8 mouse cellular contexts compared by ENCODE assay signal in genomic region chr15:78842371-78843163, GRCm38 (mm10). TPM values are rescaled to one million over a fixed set of nuclear protein-coding genes. Genes with fewer than 3 reads are reported as not detected.
DNase-seq lines count a peak whose midpoint lies in the region; ATAC-seq lines count a peak whose summit lies in the region.

Gene Cdc42ep1 (plus strand): TSS chr15:78842624.

- H3K9ac ChIP-seq in intestine, embryonic 16.5 days (ENCODE audit: low read depth, low read length), result peak within 1 kb of the TSS; percentile 94
- peak within 1 kb of the TSS; percentile 69 for H3K9ac ChIP-seq in liver, embryonic 12.5 days
- H3K9ac ChIP-seq in neural tube, embryonic 11.5 days (ENCODE audit: low read length), result peak within 1 kb of the TSS; percentile 58

- under 1% methylated on average over 68 of the region's 86 CpGs for WGBS in intestine, embryonic 16.5 days
- WGBS in liver, embryonic 12.5 days (ENCODE audit: insufficient replicate concordance), result under 1% methylated on average over 77 of the region's 86 CpGs
- WGBS in neural tube, embryonic 11.5 days, result under 1% methylated on average over 78 of the region's 86 CpGs

- DNase-seq in left cerebral cortex, adult 8-10 months (ENCODE audit: low spot score in 2 of 2), result no peak
- DNase-seq in left cerebral cortex, postnatal 14 days (ENCODE audit: low spot score in 2 of 2), result no peak
- DNase-seq in heart, adult 11 months, result peak; percentile 99
- DNase-seq in neural tube, embryonic 11.5 days (ENCODE audit: low spot score), result peak; percentile 61
- no peak for DNase-seq in thymus, postnatal 10 days (ENCODE audit: low spot score in 2 of 2)

- no peaks in the 10 kb centered on the region for H3K36me3 ChIP-seq in intestine, embryonic 16.5 days (ENCODE audit: control insufficient read depth, insufficient read depth, low read length)
- peaks cover 6% of the 10 kb centered on the region for H3K36me3 ChIP-seq in liver, embryonic 12.5 days
- no peaks in the 10 kb centered on the region for H3K36me3 ChIP-seq in neural tube, embryonic 11.5 days (ENCODE audit: control insufficient read depth, insufficient read depth, low read length)

- H3K4me1 ChIP-seq in intestine, embryonic 16.5 days (ENCODE audit: control insufficient read depth, insufficient read depth, low read length), result peaks cover 56% of the 10 kb centered on the region
- H3K4me1 ChIP-seq in liver, embryonic 12.5 days, result peaks cover 68% of the 10 kb centered on the region
- H3K4me1 ChIP-seq in neural tube, embryonic 11.5 days (ENCODE audit: control insufficient read depth, insufficient read depth, low read length), result peaks cover 12% of the 10 kb centered on the region

- ATAC-seq in common myeloid progenitor, adult 5-6 weeks (replicated peaks; ENCODE audit: low read depth, poor library complexity, severe bottlenecking), result 0 out of 2 replicates have a peak, but pooled peaks have one; percentile 13
- peak; percentile 78 for ATAC-seq in intestine, embryonic 16.5 days
- ATAC-seq in liver, embryonic 12.5 days, result peak; percentile 46
- ATAC-seq in neural tube, embryonic 11.5 days (ENCODE audit: insufficient read depth, low FRiP score, low TSS enrichment), result peak; percentile 49; the same call in 1 of the 2 replicates

- peak within 1 kb of the TSS; percentile 80 for H3K4me2 ChIP-seq in intestine, embryonic 16.5 days (ENCODE audit: low read depth, low read length)
- peak within 1 kb of the TSS; percentile 67 for H3K4me2 ChIP-seq in liver, embryonic 12.5 days
- peak within 1 kb of the TSS; percentile 87 for H3K4me2 ChIP-seq in neural tube, embryonic 11.5 days (ENCODE audit: low read depth)

- H3K9me3 ChIP-seq in intestine, embryonic 16.5 days (ENCODE audit: control insufficient read depth, low read length), result no peaks in the 10 kb centered on the region
- no peaks in the 10 kb centered on the region for H3K9me3 ChIP-seq in liver, embryonic 12.5 days (replicated peaks)
- no peaks in the 10 kb centered on the region for H3K9me3 ChIP-seq in neural tube, embryonic 11.5 days (ENCODE audit: control insufficient read depth, low read length)

- peak within 1 kb of the TSS; percentile 64 for H3K4me3 ChIP-seq in intestine, embryonic 16.5 days (ENCODE audit: low read length)
- peak within 1 kb of the TSS; percentile 59 for H3K4me3 ChIP-seq in liver, embryonic 12.5 days
- H3K4me3 ChIP-seq in neural tube, embryonic 11.5 days (ENCODE audit: low read depth, low read length), result peak within 1 kb of the TSS; percentile 40

- peak within 1 kb of the TSS; percentile 89 for H3K27ac ChIP-seq in intestine, embryonic 16.5 days (ENCODE audit: low read length)
- peak within 1 kb of the TSS; percentile 79 for H3K27ac ChIP-seq in liver, embryonic 12.5 days
- H3K27ac ChIP-seq in neural tube, embryonic 11.5 days (ENCODE audit: low read depth, low read length), result peak within 1 kb of the TSS; percentile 63

- H3K27me3 ChIP-seq in intestine, embryonic 16.5 days (replicated peaks; ENCODE audit: control insufficient read depth, insufficient read depth, low read length), result no peaks in the 10 kb centered on the region
- peaks cover 76% of the 10 kb centered on the region for H3K27me3 ChIP-seq in liver, embryonic 12.5 days (replicated peaks)
- peaks cover 18% of the 10 kb centered on the region for H3K27me3 ChIP-seq in neural tube, embryonic 11.5 days (ENCODE audit: control insufficient read depth, insufficient read depth, low read length)

- intact Hi-C loops in left cerebral cortex, postnatal 14 days (cut with DNase I), result no loop called here

RNA-seq across cellular contexts. Expression of gene Cdc42ep1, which starts in this region (rescaled TPM):
- total RNA-seq in left cerebral cortex, adult 8-10 months (2022), result 10 to 100 TPM; 16.8 to 22.9 (median 20.1) TPM
- total RNA-seq in left cerebral cortex, postnatal 14 days (2021), result 10 to 100 TPM in 1 of 2 experiments, 1 to 10 TPM in 1; 6.5 to 11.0 TPM
- not detected in 2 replicates for total RNA-seq in common myeloid progenitor, adult 5-6 weeks (2017)
- 34.5 and 36.1 TPM in 2 replicates for polyA plus RNA-seq in intestine, embryonic 16.5 days (2015; fragmentation: Nextera tagmentation; extraction: Ambion mirVana)
- 17.6 and 18.1 TPM in 2 replicates for polyA plus RNA-seq in liver, embryonic 12.5 days (2016; fragmentation: Nextera tagmentation; extraction: Ambion mirVana)
- polyA plus RNA-seq in neural tube, embryonic 11.5 days (2014; fragmentation: Nextera tagmentation; extraction: Ambion mirVana), result 14.0 and 15.1 TPM in 2 replicates

Comparison
In these comparisons a context has a peak if more than half of its experiments do, and no peak if none do; other contexts are left out.
1. Peak in ATAC-seq in common myeloid progenitor, adult 5-6 weeks; RNA of the gene not detected or under 1 TPM.
2. DNase-seq: peak in heart, adult 11 months (single experiment) and neural tube, embryonic 11.5 days (single experiment); none in left cerebral cortex, adult 8-10 months (0 of 2), left cerebral cortex, postnatal 14 days (0 of 2) and thymus, postnatal 10 days (0 of 2).
3. ATAC-seq: peak in every context shown above with its lines; median percentile 78 in intestine, embryonic 16.5 days; 49 in neural tube, embryonic 11.5 days; 46 in liver, embryonic 12.5 days; 13 in common myeloid progenitor, adult 5-6 weeks.
4. Peak in every context shown above with its lines, with median percentiles within 50 percentile points of each other: H3K27ac ChIP-seq, H3K4me2 ChIP-seq, H3K4me3 ChIP-seq and H3K9ac ChIP-seq.